Mouse (Mus musculus): ENCODE results near the gene Olfr651. TPM values are rescaled to one million over a fixed set of nuclear protein-coding genes. Genes with fewer than 3 reads are reported as not detected.
"Not testable (repeated sequence)": the region's sequence is repeated elsewhere in the genome, so short reads cannot be mapped to it uniquely, and the experiment has no call there.

Olfr651 gene
- polyA plus RNA-seq (2021): not detected

DNA sequence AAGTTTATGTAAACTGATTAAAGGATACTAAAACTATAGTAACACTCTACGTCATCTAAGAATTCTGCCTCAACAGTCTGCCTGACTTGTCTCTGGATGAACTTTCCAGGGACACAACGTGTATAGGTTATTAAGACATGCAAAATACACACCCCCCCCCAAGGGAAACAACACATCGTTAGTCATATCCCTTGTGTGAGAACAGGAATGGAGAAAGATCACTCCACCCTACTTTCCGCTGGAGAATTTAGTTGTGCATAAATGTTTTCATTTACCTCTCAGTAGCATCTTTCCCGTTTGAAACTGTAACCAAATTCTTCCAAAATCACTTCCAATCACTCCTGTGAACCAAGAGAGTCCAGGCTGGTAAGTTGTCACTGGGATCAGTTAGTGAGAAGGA lies at the start of gene Olfr651:
TSS of gene Olfr651 (plus strand) at position 301 of the 400 bp plus-strand sequence.
- CTCF ChIA-PET: no interaction called here
- no peak for DNase-seq (ENCODE audit: low read depth, low spot score)
- in situ Hi-C loops (cut with MboI; ENCODE audit: low pct_unique_long_range_greater_than_20kb): no loop called here

DNA sequence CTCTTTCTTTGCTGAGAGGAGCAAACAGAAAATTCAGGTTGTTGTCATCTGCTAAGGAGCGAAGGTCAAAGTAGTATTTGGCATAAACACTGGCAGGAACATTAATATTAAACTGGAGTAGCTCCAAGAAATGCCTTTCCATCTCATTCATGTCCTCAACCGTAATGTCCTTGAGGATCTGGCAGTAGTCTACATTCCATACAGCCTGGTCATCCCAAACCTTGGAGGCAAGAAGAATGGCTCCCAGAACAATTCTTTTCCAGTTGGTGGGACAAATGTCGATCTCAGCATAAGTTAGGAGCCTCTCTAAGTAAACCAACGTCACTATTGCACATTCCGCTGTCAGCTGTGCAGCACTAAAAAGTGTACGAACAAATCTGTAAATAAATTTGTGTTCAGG lies 48.7 kb upstream of the Olfr651 start:
- in situ Hi-C loops (cut with MboI; ENCODE audit: low pct_unique_long_range_greater_than_20kb); DNase-seq (ENCODE audit: low read depth, low spot score); POLR2A ChIA-PET; CTCF ChIA-PET; H3K27me3 ChIP-seq; ATAC-seq: not testable (repeated sequence)

More for the DNA sequence above, at the start of gene Olfr651:
- H3K27me3 ChIP-seq: no peaks in the 10 kb centered on the region
- no peak for TF ChIP-seq CTCF (IDR thresholded peaks at IDR 0.05)
- ATAC-seq: no peak
- POLR2A ChIA-PET: no interaction called here

DNA sequence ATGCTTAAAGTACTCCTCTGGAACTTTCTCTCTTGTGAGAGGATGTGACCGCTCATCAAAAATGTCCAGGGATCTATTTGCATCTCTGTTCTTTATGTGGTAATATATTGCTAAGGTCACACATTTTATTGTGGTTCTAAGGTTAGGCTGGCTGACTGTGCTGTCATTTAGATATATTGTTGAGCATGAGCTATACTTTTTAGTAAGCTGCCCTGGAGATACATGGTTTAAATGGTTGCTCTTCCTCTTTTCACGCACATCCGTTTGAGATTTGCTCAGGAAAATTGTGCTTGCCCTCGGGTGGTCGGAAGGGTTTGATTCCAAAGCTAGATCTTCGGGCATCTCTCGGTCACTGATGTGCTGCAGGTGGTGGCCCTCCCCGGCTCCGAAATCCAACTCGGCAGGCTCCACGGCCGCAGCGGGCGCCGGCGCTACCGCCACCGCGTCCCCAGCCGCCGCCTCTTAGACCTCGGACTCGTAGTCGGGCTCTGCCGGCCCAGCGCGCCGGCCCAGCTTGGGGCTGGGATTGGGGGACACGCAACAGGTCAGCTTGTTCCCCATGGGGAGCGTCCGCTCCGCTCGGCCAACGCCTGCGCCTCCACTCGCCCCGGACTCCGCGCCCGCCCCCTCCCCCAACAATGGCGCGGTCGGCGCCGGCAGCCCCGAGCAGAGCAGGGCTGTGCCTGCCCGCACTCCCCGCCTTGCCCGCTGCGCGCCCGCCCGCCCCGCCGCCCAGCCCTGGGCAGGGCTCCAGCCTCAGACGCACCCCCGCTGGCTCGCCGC lies 48.2 kb upstream of the Olfr651 start:
- in situ Hi-C loops (cut with MboI; ENCODE audit: low pct_unique_long_range_greater_than_20kb): no loop called here
- ATAC-seq (no peak), DNase-seq (ENCODE audit: low read depth, low spot score) (no peak)
- no peaks in the 10 kb centered on the region for H3K27me3 ChIP-seq
- no peak for TF ChIP-seq CTCF (IDR thresholded peaks at IDR 0.05)
- CTCF ChIA-PET: no interaction called here
- POLR2A ChIA-PET: no interaction called here

DNA sequence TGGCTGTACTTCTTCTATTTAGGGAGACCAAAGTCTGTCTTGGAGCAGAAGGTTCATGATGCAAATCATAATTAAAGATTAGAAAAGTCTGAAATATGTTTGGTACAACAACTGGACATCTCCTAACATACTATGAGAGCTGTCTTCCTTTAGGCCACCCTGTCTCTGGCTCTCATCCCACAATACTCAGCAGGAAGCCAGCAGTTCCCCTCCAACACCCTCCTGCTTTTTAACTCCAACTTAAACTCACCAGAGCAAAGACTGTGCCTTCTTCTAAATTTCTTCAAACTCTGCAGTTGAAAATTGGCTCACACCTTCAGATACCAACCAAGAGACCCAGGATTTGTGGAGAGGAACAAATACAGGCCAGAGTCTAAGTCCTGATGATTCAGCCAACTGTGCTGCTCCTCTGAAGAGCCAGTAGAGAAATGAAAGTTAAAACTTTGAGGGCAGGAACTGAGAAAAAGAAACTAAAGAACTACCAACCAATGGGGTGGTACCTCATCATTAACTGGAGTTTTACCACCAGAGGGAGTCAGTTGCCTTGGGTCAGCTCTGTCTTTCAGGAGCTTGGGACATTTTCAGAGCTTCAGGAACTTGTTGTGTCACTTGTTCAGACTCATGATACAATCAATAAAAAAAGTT lies 42.4 kb upstream of the Olfr651 start, which contains the start of gene Trim30d:
TSS of gene Trim30d (minus strand) at position 429 of the 645 bp plus-strand sequence.
- H3K27me3 ChIP-seq; in situ Hi-C loops (cut with MboI; ENCODE audit: low pct_unique_long_range_greater_than_20kb); CTCF ChIA-PET; ATAC-seq; POLR2A ChIA-PET; DNase-seq (ENCODE audit: low read depth, low spot score): not testable (repeated sequence)

- POLR2A ChIA-PET: no interaction called here
- H3K27me3 ChIP-seq: no peaks in the 10 kb centered on the region
- CTCF ChIA-PET: no interaction called here
- in situ Hi-C loops (cut with MboI; ENCODE audit: low pct_unique_long_range_greater_than_20kb): no loop called here
- ATAC-seq: no peak
- TF ChIP-seq CTCF (IDR thresholded peaks at IDR 0.05): no peak
- DNase-seq (ENCODE audit: low read depth, low spot score): no peak
These were observed 2.8 kb downstream of the Olfr651 start for GRCm38 (mm10) chr7:104552700-104553099.

- H3K27me3 ChIP-seq: no peaks in the 10 kb centered on the region
- DNase-seq (ENCODE audit: low read depth, low spot score): no peak
- in situ Hi-C loops (cut with MboI; ENCODE audit: low pct_unique_long_range_greater_than_20kb): no loop called here
- ChIA-PET CTCF (no interaction called here), POLR2A (no interaction called here)
- TF ChIP-seq CTCF (IDR thresholded peaks at IDR 0.05): no peak
- ATAC-seq: no peak
These were observed 10.7 kb downstream of the Olfr651 start, which contains the start of gene Olfr652 for GRCm38 (mm10) chr7:104560601-104561000. Gene Olfr652 (plus strand): TSS chr7:104560901.

- no peak for TF ChIP-seq CTCF (IDR thresholded peaks at IDR 0.05)
- in situ Hi-C loops (cut with MboI; ENCODE audit: low pct_unique_long_range_greater_than_20kb): no loop called here
- ChIA-PET POLR2A (interaction anchor here (0.6 kb wide), 1 partner anchor 247 kb away, joined by 4 read pairs; no protein-coding TSS in a partner anchor), CTCF (no interaction called here)
- H3K27me3 ChIP-seq: no peaks in the 10 kb centered on the region
- ATAC-seq (no peak), DNase-seq (ENCODE audit: low read depth, low spot score) (no peak)
These were observed 27.1 kb downstream of the Olfr651 start, which contains the start of gene Olfr653 for GRCm38 (mm10) chr7:104577014-104577413. Gene Olfr653 (plus strand): TSS chr7:104577314.

GRCm38 (mm10) chr7:104580846-104581245 lies 30.9 kb downstream of the Olfr651 start:
- TF ChIP-seq CTCF (IDR thresholded peaks at IDR 0.05): no peak
- ChIA-PET POLR2A (no interaction called here), CTCF (no interaction called here)
- no peak for ATAC-seq
- no peak for DNase-seq (ENCODE audit: low read depth, low spot score)
- H3K27me3 ChIP-seq: no peaks in the 10 kb centered on the region
- in situ Hi-C loops (cut with MboI; ENCODE audit: low pct_unique_long_range_greater_than_20kb): no loop called here

- CTCF ChIA-PET: no interaction called here
- POLR2A ChIA-PET: no interaction called here
- TF ChIP-seq CTCF (IDR thresholded peaks at IDR 0.05): no peak
- ATAC-seq (no peak), DNase-seq (ENCODE audit: low read depth, low spot score) (no peak)
- no peaks in the 10 kb centered on the region for H3K27me3 ChIP-seq
- in situ Hi-C loops (cut with MboI; ENCODE audit: low pct_unique_long_range_greater_than_20kb): no loop called here
These were observed 31.5 kb downstream of the Olfr651 start for GRCm38 (mm10) chr7:104581429-104581828.

DNA sequence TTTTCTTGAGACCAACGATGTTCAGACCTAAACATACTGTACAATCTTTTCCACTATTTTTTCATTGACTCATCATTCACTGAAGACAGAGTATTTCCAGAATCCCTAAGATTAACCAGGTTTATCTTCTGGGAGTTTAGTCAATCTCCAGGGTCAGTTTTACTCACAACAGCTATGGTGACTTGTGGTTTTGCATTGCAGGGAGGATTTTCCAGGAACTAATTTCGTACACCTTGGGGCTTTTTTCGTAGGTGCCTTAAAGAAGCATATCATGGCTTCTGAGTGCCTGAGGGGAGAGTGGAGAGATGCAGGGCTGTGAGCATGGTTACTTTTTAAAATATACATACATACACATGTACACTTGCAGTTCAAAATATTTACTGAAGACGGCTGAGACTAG lies 36.8 kb downstream of the Olfr651 start, which contains the start of gene Olfr654:
TSS of gene Olfr654 (plus strand) at position 301 of the 400 bp plus-strand sequence.
- no peak for ATAC-seq
- H3K27me3 ChIP-seq: no peaks in the 10 kb centered on the region
- TF ChIP-seq CTCF (IDR thresholded peaks at IDR 0.05): no peak
- no peak for DNase-seq (ENCODE audit: low read depth, low spot score)
- ChIA-PET CTCF (no interaction called here), POLR2A (no interaction called here)
- in situ Hi-C loops (cut with MboI; ENCODE audit: low pct_unique_long_range_greater_than_20kb): no loop called here

DNA sequence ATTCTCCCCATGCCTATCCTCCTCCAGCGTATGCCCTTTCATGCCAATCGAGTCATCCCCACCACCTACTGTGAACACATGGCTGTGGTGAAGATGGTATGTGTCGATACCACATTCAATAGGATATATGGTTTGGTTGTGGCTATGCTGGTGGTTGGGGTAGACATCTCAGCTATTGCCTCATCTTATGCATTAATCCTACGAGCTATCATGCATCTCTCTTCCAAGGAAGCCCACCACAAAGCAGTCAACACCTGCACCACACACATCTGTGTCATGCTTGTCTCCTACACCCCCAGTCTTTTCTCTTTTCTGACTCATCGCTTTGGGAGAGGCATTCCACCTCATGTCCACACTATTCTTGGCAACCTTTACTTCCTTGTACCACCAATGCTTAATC lies 38.3 kb downstream of the Olfr651 start:
- TF ChIP-seq CTCF (IDR thresholded peaks at IDR 0.05): no peak
- ATAC-seq: no peak
- DNase-seq (ENCODE audit: low read depth, low spot score): no peak
- no peaks in the 10 kb centered on the region for H3K27me3 ChIP-seq
- in situ Hi-C loops (cut with MboI; ENCODE audit: low pct_unique_long_range_greater_than_20kb): no loop called here
- ChIA-PET POLR2A (no interaction called here), CTCF (no interaction called here)
